Mouse (Mus musculus) CH12.LX (cell line): ENCODE measurements at regions not wholly inside any gene's neighbourhood (a gene's known extent, or its start where the extent isn't known, plus 50 kb on each side); places are given as distances from the start of the nearest gene placed in this dataset.

Source experiments
- DNase-seq: peaks from one replicate; pipeline ENCODE4 v3.0.0-alpha.2; 2013; ENCODE audit errors: extremely low read depth
- H3K27ac ChIP-seq: 2 replicates; pipeline ENCODE4 v1.5.1; 2012; ENCODE audit warnings: low read depth, mild to moderate bottlenecking, control low read depth, moderate library complexity; ENCODE audit not compliant: insufficient read depth
- H3K27me3 ChIP-seq: replicated peaks from 2 replicates; pipeline ENCODE3; 2012; ENCODE audit warnings: inconsistent platforms
- H3K36me3 ChIP-seq, 2 experiments: replicated peaks in 1 of 2; 2 replicates each; pipeline versions ENCODE3 to v1.6.1; 2012; ENCODE audit warnings: inconsistent platforms in 1 of 2, low read length in 1 of 2, mild to moderate bottlenecking in 1 of 2, mixed read lengths in 1 of 2, moderate library complexity in 1 of 2; ENCODE audit not compliant: control insufficient read depth in 1 of 2, insufficient read depth in 1 of 2
- H3K4me1 ChIP-seq, 2 experiments: 2 replicates each; pipeline ENCODE4 v1.6.1; 2012; ENCODE audit warnings: inconsistent platforms in 1 of 2, moderate library complexity in 1 of 2; ENCODE audit not compliant: insufficient read depth in 2 of 2, control insufficient read depth in 1 of 2
- H3K4me2 ChIP-seq: 2 replicates; pipeline ENCODE4 v1.6.1; 2012; ENCODE audit warnings: low read depth, mild to moderate bottlenecking, control low read depth; ENCODE audit not compliant: poor library complexity, insufficient read depth, severe bottlenecking
- H3K4me3 ChIP-seq, 3 experiments: fragments of 150-350 bp in 1 of 3; sonication (generic) in 1 of 3; replicated peaks in 1 of 3; 2 replicates each; pipeline versions ENCODE3 to v1.5.1; 2011 to 2012; ENCODE audit warnings: low read depth in 2 of 3, low read length in 2 of 3, mild to moderate bottlenecking in 2 of 3, moderate library complexity in 2 of 3, control low read depth in 1 of 3, improper control_type of control experiment in 1 of 3, inconsistent platforms in 1 of 3, mixed read lengths in 1 of 3; ENCODE audit not compliant: poor library complexity in 1 of 3
- H3K79me2 ChIP-seq: replicated peaks from 2 replicates; pipeline ENCODE4 v1.6.1; 2012; ENCODE audit warnings: mild to moderate bottlenecking, moderate library complexity; ENCODE audit not compliant: control insufficient read depth, poor library complexity, insufficient read depth, severe bottlenecking; ENCODE audit errors: extremely low read depth
- H3K9ac ChIP-seq: 2 replicates; pipeline ENCODE4 v1.6.1; 2012; ENCODE audit warnings: low read depth, mild to moderate bottlenecking, control low read depth, moderate library complexity; ENCODE audit not compliant: insufficient read depth
- H3K9me3 ChIP-seq: replicated peaks from 2 replicates; pipeline ENCODE3; 2012; ENCODE audit warnings: low read length, inconsistent platforms, mixed read lengths
- BHLHE40 ChIP-seq: IDR thresholded peaks from 2 replicates; pipeline ENCODE4 v1.6.1; 2011; ENCODE audit warnings: mild to moderate bottlenecking, low read depth, low read length, improper control_type of control experiment
- CHD1 ChIP-seq: IDR thresholded peaks from 2 replicates; pipeline ENCODE4 v1.6.1; 2012; ENCODE audit warnings: low read depth, low read length, improper control_type of control experiment, inconsistent platforms
- CHD2 ChIP-seq: IDR thresholded peaks from 2 replicates; pipeline ENCODE4 v1.6.1; 2011; ENCODE audit warnings: low read length, improper control_type of control experiment
- ETS1 ChIP-seq: conservative IDR thresholded peaks from 2 replicates; pipeline ENCODE4 v1.6.1; 2012; ENCODE audit warnings: low read depth, mild to moderate bottlenecking, inconsistent platforms, low read length, improper control_type of control experiment, moderate library complexity
- HCFC1 ChIP-seq: IDR thresholded peaks from 2 replicates; pipeline ENCODE4 v1.6.1; 2012; ENCODE audit warnings: low read depth, mild to moderate bottlenecking, inconsistent platforms, low read length, improper control_type of control experiment
- KAT2A ChIP-seq: IDR thresholded peaks from 2 replicates; pipeline ENCODE4 v1.6.1; 2012; ENCODE audit warnings: low read length, improper control_type of control experiment, inconsistent platforms; ENCODE audit not compliant: insufficient replicate concordance
- MAX ChIP-seq: IDR thresholded peaks from 2 replicates; pipeline ENCODE4 v1.6.1; 2011; ENCODE audit warnings: low read length, improper control_type of control experiment
- MYC ChIP-seq: IDR thresholded peaks from 2 replicates; pipeline ENCODE4 v1.6.1; 2011; ENCODE audit warnings: low read depth, mild to moderate bottlenecking, improper control_type of control experiment, low read length
- NELFE ChIP-seq: IDR thresholded peaks from 2 replicates; pipeline ENCODE4 v1.6.1; 2011; ENCODE audit warnings: low read depth, low read length, improper control_type of control experiment
- POLR2AphosphoS2 ChIP-seq: IDR thresholded peaks from 2 replicates; pipeline ENCODE4 v1.6.1; 2011; ENCODE audit warnings: low read depth, low read length, improper control_type of control experiment
- SIN3A ChIP-seq: IDR thresholded peaks from 2 replicates; pipeline ENCODE4 v1.6.1; 2012; ENCODE audit warnings: low read length, improper control_type of control experiment, inconsistent platforms
- SMC3 ChIP-seq: IDR thresholded peaks from 2 replicates; pipeline ENCODE4 v1.6.1; 2011; ENCODE audit warnings: low read depth, low read length, improper control_type of control experiment
- TBP ChIP-seq: conservative IDR thresholded peaks from 2 replicates; pipeline ENCODE4 v1.6.1; 2011; ENCODE audit warnings: low read depth, low read length, improper control_type of control experiment
- TCF12 ChIP-seq: IDR thresholded peaks from 2 replicates; pipeline ENCODE4 v1.6.1; 2014; ENCODE audit warnings: low read depth, mild to moderate bottlenecking, inconsistent platforms, low read length, improper control_type of control experiment
- USF2 ChIP-seq: conservative IDR thresholded peaks from 2 replicates; pipeline ENCODE4 v1.6.1; 2011; ENCODE audit warnings: low read depth, low read length, improper control_type of control experiment
- ZKSCAN1 ChIP-seq: IDR thresholded peaks from 2 replicates; pipeline ENCODE4 v1.6.1; 2012; ENCODE audit warnings: low read depth, inconsistent platforms, low read length, improper control_type of control experiment, borderline replicate concordance
- ZMIZ1 ChIP-seq: IDR thresholded peaks from 2 replicates; pipeline ENCODE4 v1.6.1; 2012; ENCODE audit warnings: low read depth, mild to moderate bottlenecking, inconsistent platforms, low read length, improper control_type of control experiment
- ZNF384 ChIP-seq: IDR thresholded peaks from 2 replicates; pipeline ENCODE4 v1.6.1; 2012; ENCODE audit warnings: low read depth, low read length, improper control_type of control experiment, inconsistent platforms
- dilution Hi-C: fragments of 300-500 bp; cut with MboI; formaldehyde crosslinking; loops from 2 replicates; pipeline ENCODE4 v1.14.3; 2020; ENCODE audit warnings: low sequenced_read_pairs; ENCODE audit not compliant: extremely low pct_unique_long_range_greater_than_20kb, extremely low pct_ligation_motif_present
- in situ Hi-C: fragments of 300-500 bp; cut with MboI; formaldehyde crosslinking; loops from 3 replicates; pipeline ENCODE4 v1.14.3; 2019; ENCODE audit warnings: low sequenced_read_pairs, low pct_ligation_motif_present, low pct_unique_long_range_greater_than_20kb, mixed read lengths

GRCm38 (mm10) chr11:38443291-38443690 lies 1207.5 kb upstream of the Tenm2 start:
- dilution Hi-C loops = no loop called here

GRCm38 (mm10) chr11:38410302-38410701 lies 1174.5 kb upstream of the Tenm2 start:
- Histone ChIP-seq H3K9ac (no peak overlapping the region), H3K4me2 (no peak overlapping the region), H3K27me3 (no peaks in the 10 kb centered on the region), H3K79me2 (no peaks in the 10 kb centered on the region), H3K4me3 (no peak overlapping the region), H3K27ac (no peak overlapping the region), H3K4me1 (no peaks in the 10 kb centered on the region), H3K9me3 (peaks cover 41% of the 10 kb centered on the region), H3K36me3 (no peaks in the 10 kb centered on the region)
- TF ChIP-seq HCFC1 (no peak), SMC3 (no peak), KAT2A (no peak), ZKSCAN1 (no peak), USF2 (no peak), TCF12 (no peak), ZNF384 (no peak), TBP (no peak), SIN3A (no peak), POLR2AphosphoS2 (no peak), NELFE (no peak), ETS1 (no peak), MYC (no peak), CHD2 (no peak), ZMIZ1 (no peak), MAX (no peak)
- in situ Hi-C loops = no loop called here
- no peak for DNase-seq
- dilution Hi-C loops = no loop called here

More at GRCm38 (mm10) chr11:38443291-38443690, 1207.5 kb upstream of the Tenm2 start:
- no peak overlapping the region for H3K27ac ChIP-seq
- H3K27me3 ChIP-seq = no peaks in the 10 kb centered on the region
- in situ Hi-C loops = no loop called here
- no peaks in the 10 kb centered on the region for H3K79me2 ChIP-seq
- DNase-seq = no peak
- H3K9me3 ChIP-seq = peaks cover 30% of the 10 kb centered on the region
- TF ChIP-seq CHD1 (no peak), BHLHE40 (no peak)
- no peak overlapping the region for H3K9ac ChIP-seq
- no peak overlapping the region for H3K4me2 ChIP-seq
- H3K36me3 ChIP-seq = no peaks in the 10 kb centered on the region
- H3K4me3 ChIP-seq = no peak overlapping the region
- no peaks in the 10 kb centered on the region for H3K4me1 ChIP-seq
